Mouse (Mus musculus) midbrain, embryonic 14.5 days (tissue): ENCODE data around the gene Itgad. TPM values are rescaled to one million over a fixed set of nuclear protein-coding genes. Genes with fewer than 3 reads are reported as not detected.

Source experiments
- ATAC-seq: fragments of 200-750 bp; cut with Nextera tagmentation; 2 replicates; pipeline ENCODE4 v1.8.0; 2017; ENCODE audit warnings: moderate number of reproducible peaks, moderate library complexity; ENCODE audit not compliant: low FRiP score, low TSS enrichment
- DNase-seq: peaks from one replicate; pipeline ENCODE4 v3.0.0-alpha.2; 2015
- H3K27ac ChIP-seq: fragments of 300-500 bp; sonication (generic); replicated peaks from 2 replicates; pipeline ENCODE4 v1.5.1; 2014; ENCODE audit warnings: mild to moderate bottlenecking, low read depth, low read length, moderate library complexity
- H3K27me3 ChIP-seq: fragments of 300-500 bp; sonication (generic); 2 replicates; pipeline ENCODE4 v1.6.1; 2014; ENCODE audit warnings: low read length, control low read depth, mixed read lengths; ENCODE audit not compliant: control insufficient read depth, insufficient read depth
- H3K36me3 ChIP-seq: fragments of 300-500 bp; sonication (generic); 2 replicates; pipeline ENCODE4 v1.6.1; 2014; ENCODE audit warnings: low read length, control low read depth; ENCODE audit not compliant: control insufficient read depth, insufficient read depth
- H3K4me1 ChIP-seq: fragments of 300-500 bp; sonication (generic); 2 replicates; pipeline ENCODE4 v1.6.1; 2014; ENCODE audit warnings: mild to moderate bottlenecking, antibody characterized with exemption, low read length, control low read depth; ENCODE audit not compliant: control insufficient read depth, insufficient read depth
- H3K4me2 ChIP-seq: fragments of 300-500 bp; sonication (generic); 2 replicates; pipeline ENCODE4 v1.6.1; 2014; ENCODE audit warnings: mild to moderate bottlenecking, low read length, moderate library complexity
- H3K4me3 ChIP-seq: fragments of 300-500 bp; sonication (generic); replicated peaks from 2 replicates; pipeline ENCODE4 v1.5.1; 2014; ENCODE audit warnings: low read depth, low read length
- H3K9ac ChIP-seq: fragments of 300-500 bp; sonication (generic); replicated peaks from 2 replicates; pipeline ENCODE4 v1.6.1; 2014; ENCODE audit warnings: mild to moderate bottlenecking, low read length, moderate library complexity
- H3K9me3 ChIP-seq: fragments of 300-500 bp; sonication (generic); 2 replicates; pipeline ENCODE4 v1.6.1; 2016; ENCODE audit warnings: low read length, control low read depth, mixed read lengths; ENCODE audit not compliant: control insufficient read depth
- WGBS: fragments of 180-500 bp; shearing (Covaris S2); extraction: QIAGEN DNeasy Blood & Tissue Kit; methylation state at CpG from one replicate; pipeline ENCODE4 v1.1.7; 2014; 5-methylcytosine and 5-hydroxymethylcytosine counted together
- polyA plus RNA-seq: library from polyadenylated mRNA; unstranded; fragments of >200 nt; fragmentation: Nextera tagmentation; extraction: Ambion mirVana; gene quantifications from 2 replicates; pipeline ENCODE4 v1.2.1, GENCODE M21; 2014

Gene Itgad
- polyA plus RNA-seq, result not detected in 2 replicates

GRCm38 (mm10) chr7:128154076-128154475 lies at the start of gene Itgad:
Gene Itgad, plus strand, starts transcription at chr7:128154376.
- no peak for DNase-seq
- 95% methylated on average over 21 of the region's 21 CpGs for WGBS

GRCm38 (mm10) chr7:128105246-128105645 lies 48.9 kb upstream of the Itgad start:
- Histone ChIP-seq H3K9me3 (no peaks in the 10 kb centered on the region), H3K4me3 (no peak overlapping the region), H3K9ac (no peak overlapping the region), H3K27ac (no peak overlapping the region), H3K36me3 (no peaks in the 10 kb centered on the region), H3K4me1 (no peaks in the 10 kb centered on the region), H3K4me2 (no peak overlapping the region), H3K27me3 (no peaks in the 10 kb centered on the region)
- 82% methylated on average over 4 of the region's 4 CpGs for WGBS
- no peak for ATAC-seq
- no peak for DNase-seq

More at GRCm38 (mm10) chr7:128154076-128154475, at the start of gene Itgad:
- Histone ChIP-seq H3K27me3 (no peaks in the 10 kb centered on the region), H3K4me3 (no peak within 1 kb of the TSS), H3K9me3 (no peaks in the 10 kb centered on the region), H3K27ac (no peak within 1 kb of the TSS), H3K4me1 (no peaks in the 10 kb centered on the region), H3K4me2 (no peak within 1 kb of the TSS), H3K9ac (no peak within 1 kb of the TSS), H3K36me3 (no peaks in the 10 kb centered on the region)
- ATAC-seq, result no peak

- H3K4me1 ChIP-seq, result no peaks in the 10 kb centered on the region
- H3K4me3 ChIP-seq, result no peak overlapping the region
- no peaks in the 10 kb centered on the region for H3K9me3 ChIP-seq
- 90% methylated on average over 7 of the region's 7 CpGs for WGBS
- no peak overlapping the region for H3K9ac ChIP-seq
- DNase-seq, result no peak
- no peaks in the 10 kb centered on the region for H3K36me3 ChIP-seq
- H3K4me2 ChIP-seq, result no peak overlapping the region
- ATAC-seq, result no peak
- no peaks in the 10 kb centered on the region for H3K27me3 ChIP-seq
- H3K27ac ChIP-seq, result no peak overlapping the region
Observed at GRCm38 (mm10) chr7:128107462-128107861, 46.7 kb upstream of the Itgad start.

- no peaks in the 10 kb centered on the region for H3K36me3 ChIP-seq
- H3K27ac ChIP-seq, result no peak overlapping the region
- H3K4me3 ChIP-seq, result no peak overlapping the region
- no peak overlapping the region for H3K9ac ChIP-seq
- H3K27me3 ChIP-seq, result no peaks in the 10 kb centered on the region
- no peaks in the 10 kb centered on the region for H3K9me3 ChIP-seq
- WGBS, result 77% methylated on average over 2 of the region's 2 CpGs
- ATAC-seq (no peak), DNase-seq (no peak)
- no peak overlapping the region for H3K4me2 ChIP-seq
- no peaks in the 10 kb centered on the region for H3K4me1 ChIP-seq
Observed at GRCm38 (mm10) chr7:128110314-128110713, 43.9 kb upstream of the Itgad start.

- no peak overlapping the region for H3K4me3 ChIP-seq
- H3K36me3 ChIP-seq, result no peaks in the 10 kb centered on the region
Observed at GRCm38 (mm10) chr7:128112131-128112530, 42.0 kb upstream of the Itgad start.

DNA sequence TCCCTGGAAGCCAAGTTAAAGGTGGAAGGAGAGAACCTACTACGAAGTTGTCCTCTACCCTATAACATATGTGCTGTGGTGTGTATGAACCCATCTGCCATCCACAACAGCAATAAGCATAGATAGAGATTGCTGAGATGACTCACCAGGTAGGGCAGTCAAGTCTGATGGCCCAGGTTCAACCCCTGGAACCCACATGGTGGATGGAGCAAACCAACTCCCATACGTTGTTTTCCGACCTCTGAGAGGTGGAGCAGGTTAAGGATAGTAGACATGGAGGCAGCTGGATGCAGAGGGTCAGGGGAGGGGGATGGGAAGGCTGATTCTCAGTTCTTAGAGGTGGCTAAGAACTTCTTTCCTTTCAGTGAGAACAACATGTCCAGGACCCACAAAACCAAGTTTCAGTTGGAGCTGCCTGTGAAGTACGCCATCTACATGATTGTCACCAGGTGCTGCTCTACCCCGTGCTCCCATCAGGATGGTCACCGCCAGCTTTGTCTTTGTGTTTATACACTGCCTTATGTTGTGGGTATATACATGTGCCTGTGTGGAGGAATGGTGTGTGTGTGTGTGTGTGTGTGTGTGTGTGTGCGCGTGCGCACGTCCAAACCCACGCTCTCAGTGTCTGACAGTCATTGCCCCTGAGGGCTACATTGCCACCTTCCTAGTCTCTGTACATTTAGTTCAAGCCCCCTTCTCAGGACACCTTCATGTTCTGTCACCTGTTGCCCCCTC lies 39.6 kb upstream of the Itgad start:
- H3K4me3 ChIP-seq, result no peak overlapping the region
- ATAC-seq, result no peak
- 97% methylated on average over 11 of the region's 11 CpGs for WGBS
- no peak overlapping the region for H3K27ac ChIP-seq
- H3K9me3 ChIP-seq, result no peaks in the 10 kb centered on the region
- no peak for DNase-seq
- no peak overlapping the region for H3K9ac ChIP-seq
- no peaks in the 10 kb centered on the region for H3K27me3 ChIP-seq
- H3K4me2 ChIP-seq, result no peak overlapping the region
- no peaks in the 10 kb centered on the region for H3K4me1 ChIP-seq
- no peaks in the 10 kb centered on the region for H3K36me3 ChIP-seq

More at GRCm38 (mm10) chr7:128112131-128112530, 42.0 kb upstream of the Itgad start:
- 94% methylated on average over 11 of the region's 11 CpGs for WGBS
- DNase-seq (no peak), ATAC-seq (no peak)
- Histone ChIP-seq H3K9ac (no peak overlapping the region), H3K9me3 (no peaks in the 10 kb centered on the region), H3K27me3 (no peaks in the 10 kb centered on the region), H3K27ac (no peak overlapping the region), H3K4me2 (no peak overlapping the region), H3K4me1 (no peaks in the 10 kb centered on the region)

- DNase-seq, result no peak
- Histone ChIP-seq H3K27me3 (no peaks in the 10 kb centered on the region), H3K9me3 (no peaks in the 10 kb centered on the region), H3K4me3 (no peak overlapping the region), H3K4me2 (no peak overlapping the region), H3K4me1 (no peaks in the 10 kb centered on the region), H3K9ac (no peak overlapping the region), H3K27ac (no peak overlapping the region), H3K36me3 (no peaks in the 10 kb centered on the region)
- ATAC-seq, result no peak
- 80% methylated on average over 5 of the region's 5 CpGs for WGBS
Observed at GRCm38 (mm10) chr7:128115211-128115958, 38.8 kb upstream of the Itgad start.

DNA sequence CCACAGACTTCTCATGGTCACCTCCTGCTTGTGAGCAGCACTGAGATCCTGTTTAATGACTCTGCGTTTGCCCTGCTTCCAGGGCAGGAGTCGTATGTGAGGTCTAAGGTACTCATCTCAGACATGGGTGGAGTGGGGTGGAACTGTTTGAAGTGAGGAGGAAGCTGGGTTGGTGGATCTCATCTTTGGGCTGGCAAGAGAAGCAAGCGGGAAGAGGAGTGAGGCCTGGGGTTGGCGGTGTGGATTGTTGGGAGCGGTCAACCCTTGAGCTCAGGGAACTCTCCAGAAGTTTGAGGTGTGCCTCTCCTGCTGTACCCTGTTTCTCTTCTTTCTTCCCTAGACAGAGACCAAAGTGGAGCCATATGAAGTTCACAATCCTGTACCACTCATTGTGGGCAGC lies 37.8 kb upstream of the Itgad start:
- H3K4me3 ChIP-seq, result no peak overlapping the region
- no peaks in the 10 kb centered on the region for H3K36me3 ChIP-seq
- H3K27ac ChIP-seq, result no peak overlapping the region
- no peaks in the 10 kb centered on the region for H3K27me3 ChIP-seq
- DNase-seq (no peak), ATAC-seq (no peak)
- 96% methylated on average over 5 of the region's 5 CpGs for WGBS
- no peak overlapping the region for H3K9ac ChIP-seq
- no peak overlapping the region for H3K4me2 ChIP-seq
- H3K9me3 ChIP-seq, result no peaks in the 10 kb centered on the region
- no peaks in the 10 kb centered on the region for H3K4me1 ChIP-seq
